Mouse (Mus musculus): ENCODE data around the gene Galnt10. TPM values are rescaled to one million over a fixed set of nuclear protein-coding genes. Genes with fewer than 3 reads are reported as not detected.

Galnt10 gene
- total RNA-seq, 2 experiments from 2014 or later: 7.2 to 8.0 TPM

GRCm38 (mm10) chr11:57635148-57635547 lies 10.1 kb upstream of the Galnt10 start:
- no peak for DNase-seq

- DNase-seq: no peak
These were observed 1.6 kb upstream of the Galnt10 start for GRCm38 (mm10) chr11:57643691-57644090.

- peak in 1 of 2 experiments; percentile 75 for DNase-seq
These were observed 811 bp upstream of the Galnt10 start for GRCm38 (mm10) chr11:57644245-57645017.

GRCm38 (mm10) chr11:57645847-57646246 lies 605 bp downstream of the Galnt10 start:
- no peak for DNase-seq

- DNase-seq: no peak
These were observed 1.2 kb downstream of the Galnt10 start for GRCm38 (mm10) chr11:57646416-57646815.

GRCm38 (mm10) chr11:57646940-57647339 lies 1.7 kb downstream of the Galnt10 start:
- DNase-seq: no peak

- no peak for DNase-seq
These were observed 2.2 kb downstream of the Galnt10 start for GRCm38 (mm10) chr11:57647446-57647845.

GRCm38 (mm10) chr11:57648196-57648800 lies 3.1 kb downstream of the Galnt10 start:
- no peak for DNase-seq

- no peak for DNase-seq
These were observed 4.0 kb downstream of the Galnt10 start for GRCm38 (mm10) chr11:57649269-57649668.

- no peak for DNase-seq
These were observed 4.4 kb downstream of the Galnt10 start for GRCm38 (mm10) chr11:57649671-57650070.

- DNase-seq: no peak
These were observed 5.6 kb downstream of the Galnt10 start for GRCm38 (mm10) chr11:57650867-57651266.

- no peak for DNase-seq
These were observed 6.1 kb downstream of the Galnt10 start for GRCm38 (mm10) chr11:57651281-57651810.

GRCm38 (mm10) chr11:57652206-57652922 lies 7.1 kb downstream of the Galnt10 start:
- DNase-seq: no peak

GRCm38 (mm10) chr11:57652923-57653660 lies 7.8 kb downstream of the Galnt10 start:
- DNase-seq: no peak

- DNase-seq: no peak
These were observed 8.6 kb downstream of the Galnt10 start for GRCm38 (mm10) chr11:57653796-57654195.

- DNase-seq: no peak
These were observed 9.1 kb downstream of the Galnt10 start for GRCm38 (mm10) chr11:57654386-57654785.

GRCm38 (mm10) chr11:57654977-57655397 lies 9.7 kb downstream of the Galnt10 start:
- DNase-seq: peak in 1 of 2 experiments; percentile 44

- DNase-seq: no peak
These were observed 10.6 kb downstream of the Galnt10 start for GRCm38 (mm10) chr11:57655669-57656325.

- DNase-seq: no peak
These were observed 11.5 kb downstream of the Galnt10 start for GRCm38 (mm10) chr11:57656602-57657275.

GRCm38 (mm10) chr11:57657370-57658072 lies 12.3 kb downstream of the Galnt10 start:
- DNase-seq: no peak
